Mouse (Mus musculus): ENCODE data around the gene H6pd. TPM values are rescaled to one million over a fixed set of nuclear protein-coding genes. Genes with fewer than 3 reads are reported as not detected.
A peak's percentile ranks its signal among the peaks of the same experiment; 100 is the strongest.

H6pd gene
- total RNA-seq, 2 experiments from 2014 or later, result 13.7 to 17.0 TPM

DNA sequence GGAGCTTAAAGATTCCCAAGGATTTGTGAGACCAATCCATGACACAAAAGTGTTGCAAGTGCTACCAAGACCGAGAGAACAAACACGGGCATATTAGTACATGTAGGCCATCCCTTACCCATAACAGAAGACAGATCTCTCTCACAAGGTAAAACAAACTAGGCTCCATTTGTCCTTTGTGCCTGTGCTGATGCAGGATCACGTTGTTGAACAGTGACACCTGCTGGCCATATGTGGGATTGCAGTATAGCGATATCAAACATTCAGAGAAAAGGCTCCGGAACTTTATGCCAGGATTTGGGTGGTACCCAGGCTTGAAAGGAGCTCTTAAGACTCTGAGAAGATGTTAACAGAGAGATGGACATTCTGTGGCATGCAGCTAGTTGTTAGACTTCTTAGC is 50.3 kb downstream of the H6pd start:
- peak; percentile 78 to 84 for DNase-seq (ENCODE audit: extremely low spot score in 1 of 2, low spot score in 2 of 2)
- intact Hi-C loops (cut with DNase I), result loop anchor here (1.0 to 5.0 kb wide), 3 partner anchors 101 to 206 kb away; no protein-coding TSS in a partner anchor

DNA sequence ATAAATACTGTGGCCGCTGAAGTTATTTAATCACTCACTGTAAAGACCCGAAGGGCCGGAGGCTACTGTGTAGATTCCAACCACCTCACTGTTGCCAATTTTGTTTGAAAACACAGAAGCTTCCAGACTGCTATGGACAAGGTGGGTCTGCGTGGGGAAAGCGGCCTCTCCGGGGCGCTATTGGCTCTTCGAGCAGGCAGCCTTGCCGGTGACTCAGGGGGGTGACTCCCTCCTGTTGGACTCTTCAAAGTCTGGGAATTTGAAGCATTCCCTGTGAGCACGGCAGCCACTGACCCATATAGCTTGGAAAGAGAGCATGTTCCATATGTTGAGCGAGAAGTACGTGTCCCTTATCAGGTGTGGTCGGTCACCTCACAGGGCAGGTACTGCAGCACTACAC is 52.8 kb downstream of the H6pd start:
- no peak for DNase-seq (ENCODE audit: extremely low spot score in 1 of 2, low spot score in 2 of 2)
- intact Hi-C loops (cut with DNase I), result loop anchor here (5.0 kb wide), 2 partner anchors 99 to 204 kb away; no protein-coding TSS in a partner anchor

DNA sequence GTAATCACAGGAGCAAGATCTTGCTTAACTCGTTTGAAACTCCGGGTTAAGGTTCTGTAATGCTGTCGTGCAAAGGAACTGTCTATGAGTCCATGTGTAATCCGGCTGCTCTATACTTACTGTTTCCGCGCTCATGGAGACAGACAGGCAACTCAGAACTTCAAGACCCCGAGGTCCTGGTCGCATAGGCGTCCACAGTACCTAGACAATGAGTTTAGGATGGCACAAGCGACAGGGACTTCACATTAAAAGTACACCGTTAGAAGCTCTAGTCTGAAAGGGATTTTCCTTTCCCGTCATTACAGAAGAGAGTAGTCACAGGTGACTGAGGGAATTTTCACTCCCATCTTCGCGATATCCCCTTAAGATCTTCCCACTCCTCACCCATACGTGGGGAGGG is 53.2 kb downstream of the H6pd start:
- no peak for DNase-seq (ENCODE audit: extremely low spot score in 1 of 2, low spot score in 2 of 2)
- intact Hi-C loops (cut with DNase I), result loop anchor here (5.0 kb wide), 2 partner anchors 98 to 203 kb away; no protein-coding TSS in a partner anchor

DNA sequence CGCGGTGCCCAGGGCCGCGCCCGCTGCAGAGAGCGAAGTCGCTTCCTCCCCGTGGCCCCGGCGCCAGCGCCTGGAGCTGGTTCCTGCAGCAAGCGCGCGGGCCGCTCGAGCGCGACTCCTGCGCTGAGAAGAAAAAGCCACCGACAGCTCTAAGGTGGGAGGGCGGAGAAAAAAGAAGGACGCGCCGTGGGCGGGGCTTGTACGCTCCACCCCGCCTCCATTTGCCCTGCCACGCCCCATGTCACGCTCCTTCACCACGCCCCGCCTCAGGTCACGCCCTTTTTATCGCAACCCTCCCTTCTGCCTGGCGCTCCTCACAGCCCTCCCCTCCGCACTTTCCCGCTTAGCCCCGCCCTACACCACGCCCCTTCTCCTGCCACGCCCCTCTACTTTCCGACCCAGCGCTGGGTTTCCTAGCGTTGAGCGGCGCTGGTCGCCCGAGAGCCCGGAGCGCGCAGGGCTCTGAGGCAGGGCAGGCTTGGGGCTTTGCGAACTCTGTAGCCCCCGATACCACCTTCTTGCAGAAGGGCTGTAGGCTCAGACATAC is 53.9 kb downstream of the H6pd start, which contains the start of gene Spsb1:
TSS of gene Spsb1 (minus strand) at position 151 of the 547 bp plus-strand sequence.
- DNase-seq (ENCODE audit: extremely low spot score in 1 of 2, low spot score in 2 of 2), result peak; percentile 93 to 96
- intact Hi-C loops (cut with DNase I), result loop anchor here (5.0 kb wide), 3 partner anchors 38 to 203 kb away; no protein-coding TSS in a partner anchor

DNA sequence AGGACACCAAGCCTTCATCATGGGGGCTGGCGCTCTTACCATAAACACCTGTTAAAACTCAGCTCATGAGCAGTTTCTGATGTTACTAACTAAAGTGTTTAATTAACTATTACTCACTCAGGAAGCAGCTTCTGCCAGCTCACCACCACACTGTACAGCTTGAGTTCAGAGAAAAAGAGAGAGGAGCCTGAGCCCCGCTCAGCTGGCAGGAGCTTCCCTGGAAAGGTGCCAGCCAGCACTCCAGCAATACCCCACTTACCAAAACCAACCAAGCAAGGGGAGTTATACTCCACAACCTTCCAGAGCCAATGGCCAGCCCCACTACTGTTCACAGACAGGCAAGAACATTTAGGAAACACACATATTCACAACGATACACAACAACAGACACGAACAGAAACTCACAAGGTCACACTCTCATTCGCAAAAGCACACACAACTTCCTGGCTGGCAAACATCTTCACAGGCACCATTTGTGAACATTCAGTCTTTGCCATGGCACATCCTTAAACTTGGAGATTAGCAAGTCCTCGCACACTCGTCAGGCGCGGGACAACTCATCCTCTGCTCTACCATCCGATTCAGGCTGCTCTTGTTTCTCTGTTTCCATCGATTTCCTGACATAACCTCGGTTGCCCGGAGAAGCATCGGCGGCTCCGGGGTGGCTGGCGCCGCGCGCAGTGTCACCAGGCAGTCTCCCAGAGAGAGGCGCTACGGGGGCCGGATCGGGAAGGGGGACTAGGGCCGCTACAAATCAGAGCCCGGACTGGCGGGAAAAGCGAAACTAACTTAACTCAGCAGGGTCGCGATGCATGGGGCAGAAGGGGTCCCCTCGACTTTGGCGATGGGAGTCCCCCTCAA is 55.0 kb downstream of the H6pd start:
- DNase-seq (ENCODE audit: extremely low spot score in 1 of 2, low spot score in 2 of 2), result peak; percentile 60 to 81
- intact Hi-C loops (cut with DNase I), result loop anchor here (5.0 kb wide), 1 partner anchor 37 kb away; no protein-coding TSS in a partner anchor

DNA sequence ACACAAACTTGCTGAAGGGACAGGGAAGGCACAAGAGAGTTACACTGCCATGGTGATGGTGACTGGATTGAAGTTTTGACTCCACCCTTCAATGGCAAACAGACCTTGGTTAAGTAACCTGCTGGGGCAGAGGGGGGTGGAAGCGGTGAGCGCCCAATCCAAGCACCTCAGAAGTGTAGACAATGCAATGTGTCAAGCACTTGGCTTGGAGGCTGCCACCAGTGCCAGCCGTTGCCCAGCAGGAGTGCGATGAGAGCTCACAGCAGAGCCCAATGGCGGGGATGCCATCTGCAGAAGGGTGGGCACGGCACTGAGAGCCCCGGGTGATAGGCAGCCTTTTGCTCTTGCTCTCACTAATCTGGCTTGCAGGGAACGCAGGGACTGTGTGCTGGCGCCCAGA is 56.6 kb downstream of the H6pd start:
- no peak for DNase-seq (ENCODE audit: extremely low spot score in 1 of 2, low spot score in 2 of 2)
- intact Hi-C loops (cut with DNase I), result loop anchor here (5.0 kb wide), 1 partner anchor 35 kb away; no protein-coding TSS in a partner anchor

DNA sequence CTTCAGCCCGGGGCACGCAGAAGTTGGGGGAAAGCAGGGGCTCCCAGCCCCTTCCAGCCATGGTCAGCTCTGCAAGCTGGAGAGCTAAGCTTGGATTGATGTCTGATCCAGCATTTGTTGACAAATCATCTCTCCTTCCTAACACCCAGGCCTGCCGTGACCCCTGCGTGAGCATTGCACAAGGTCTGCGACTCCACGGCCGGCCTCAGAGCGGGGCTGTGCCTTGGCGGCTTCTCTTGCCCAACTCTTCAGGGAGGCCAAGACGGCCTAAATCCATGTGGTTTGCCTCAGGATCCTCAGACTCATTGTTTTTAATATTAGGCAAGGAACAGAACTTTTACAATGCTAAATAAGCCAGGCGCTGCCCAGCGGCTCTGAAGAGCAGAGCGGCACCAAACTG is 57.6 kb downstream of the H6pd start:
- intact Hi-C loops (cut with DNase I), result loop anchor here (5.0 kb wide), 1 partner anchor 34 kb away; no protein-coding TSS in a partner anchor
- no peak for DNase-seq (ENCODE audit: extremely low spot score in 1 of 2, low spot score in 2 of 2)

DNA sequence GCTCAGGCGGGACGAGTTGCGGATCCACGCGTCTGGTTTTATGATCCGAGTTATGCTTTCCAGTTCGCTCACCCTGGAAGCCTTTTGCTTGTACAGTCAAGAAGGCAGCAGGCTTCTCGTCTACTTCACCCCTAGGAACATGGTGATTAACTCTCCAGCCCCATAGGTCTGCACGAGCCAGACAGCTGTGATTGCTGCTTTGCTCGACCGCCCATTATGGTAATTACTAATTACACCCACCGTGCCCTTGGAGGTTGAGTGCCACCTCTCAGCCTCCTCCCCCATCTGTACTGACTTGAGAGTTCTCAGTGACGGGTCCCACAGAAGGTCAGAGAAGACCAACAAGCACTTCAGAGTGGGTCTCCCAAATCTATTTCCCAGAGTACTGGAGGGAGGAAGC is 59.1 kb downstream of the H6pd start:
- intact Hi-C loops (cut with DNase I), result loop anchor here (5.0 kb wide), 1 partner anchor 32 kb away; no protein-coding TSS in a partner anchor
- DNase-seq (ENCODE audit: extremely low spot score in 1 of 2, low spot score in 2 of 2), result no peak

DNA sequence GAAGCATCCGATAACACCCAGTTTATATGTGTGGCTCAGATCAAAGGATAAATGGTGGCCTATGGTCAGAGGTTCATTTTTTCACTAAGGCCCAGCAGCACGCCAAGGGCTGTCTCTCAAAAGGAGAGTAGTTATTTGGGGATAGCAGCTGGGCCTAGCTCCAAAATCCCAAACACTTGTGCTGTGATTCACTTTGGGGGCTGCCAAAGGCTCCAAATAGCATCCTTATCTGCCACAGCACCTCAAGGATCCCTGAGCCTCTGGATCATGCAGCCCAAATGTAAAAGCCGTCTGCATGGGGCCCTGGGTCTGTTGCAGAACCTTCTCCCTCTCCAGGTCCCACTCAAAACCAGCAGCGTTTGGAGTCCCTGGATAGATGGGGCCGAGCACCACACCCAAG is 60.7 kb downstream of the H6pd start:
- intact Hi-C loops (cut with DNase I), result no loop called here

DNA sequence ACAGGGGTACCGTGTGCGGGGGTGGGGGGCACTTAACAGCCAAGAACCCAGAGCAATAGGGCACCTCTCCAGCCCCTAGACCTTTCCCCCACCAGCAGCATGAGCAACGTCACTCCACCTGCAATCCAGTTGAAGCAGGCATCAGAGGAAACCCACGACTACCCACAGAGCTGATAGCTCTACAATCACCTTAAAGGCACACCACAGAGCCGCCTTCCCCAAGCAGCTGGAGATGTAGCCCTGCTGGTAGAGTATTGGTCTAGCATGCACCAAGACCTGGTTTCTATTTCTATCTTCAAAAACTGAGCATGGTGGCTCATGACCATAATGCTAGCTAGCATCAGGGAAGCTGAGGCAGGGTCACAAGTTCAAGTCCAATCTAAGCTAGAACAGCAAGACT is 61.4 kb downstream of the H6pd start:
- no peak for DNase-seq (ENCODE audit: extremely low spot score in 1 of 2, low spot score in 2 of 2)
- intact Hi-C loops (cut with DNase I), result no loop called here

More for the DNA sequence above, 60.7 kb downstream of the H6pd start:
- DNase-seq (ENCODE audit: extremely low spot score in 1 of 2, low spot score in 2 of 2), result no peak

DNA sequence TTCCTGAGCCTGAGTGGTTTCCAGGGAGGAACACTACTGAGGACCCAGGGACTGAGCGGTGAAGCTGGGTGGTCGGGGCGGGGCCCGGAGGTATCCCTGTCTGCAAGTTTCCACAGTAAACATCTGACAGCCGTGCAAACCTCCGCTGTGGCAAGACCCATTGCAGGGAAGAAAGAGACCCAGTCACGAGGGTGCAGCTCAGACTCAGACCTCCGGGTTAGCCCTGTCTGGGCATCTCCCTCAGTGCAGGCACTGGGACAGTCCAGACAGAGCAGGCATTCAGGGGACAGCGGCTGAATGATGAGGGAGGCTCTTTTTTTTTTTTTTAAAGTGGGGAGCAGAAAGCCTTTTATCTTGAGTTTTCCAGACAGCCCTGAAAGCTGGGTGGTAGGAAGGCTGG is 63.6 kb downstream of the H6pd start:
- peak in 1 of 2 experiments; percentile 46 for DNase-seq (ENCODE audit: extremely low spot score in 1 of 2, low spot score in 2 of 2)
- intact Hi-C loops (cut with DNase I), result no loop called here

DNA sequence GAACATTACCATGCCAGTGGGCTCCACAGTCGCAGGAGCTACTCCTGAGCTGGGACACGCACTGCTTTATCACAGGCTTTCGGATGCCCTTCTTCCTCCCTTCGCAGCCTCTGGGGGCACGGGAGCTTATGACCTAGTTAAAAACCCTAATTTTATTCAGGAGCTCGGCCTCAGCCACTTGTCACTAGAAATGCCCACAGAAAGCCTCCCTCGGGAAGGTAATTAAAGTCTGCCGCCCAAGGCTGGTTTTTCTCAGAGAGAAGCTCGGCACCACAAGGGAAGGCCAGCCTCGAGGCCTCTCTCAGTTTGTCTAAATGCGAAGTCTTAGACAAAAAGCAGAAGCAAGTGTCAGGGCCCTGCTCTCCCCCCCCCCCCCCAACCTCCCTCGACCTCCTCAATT is 64.6 kb downstream of the H6pd start:
- intact Hi-C loops (cut with DNase I), result no loop called here

DNA sequence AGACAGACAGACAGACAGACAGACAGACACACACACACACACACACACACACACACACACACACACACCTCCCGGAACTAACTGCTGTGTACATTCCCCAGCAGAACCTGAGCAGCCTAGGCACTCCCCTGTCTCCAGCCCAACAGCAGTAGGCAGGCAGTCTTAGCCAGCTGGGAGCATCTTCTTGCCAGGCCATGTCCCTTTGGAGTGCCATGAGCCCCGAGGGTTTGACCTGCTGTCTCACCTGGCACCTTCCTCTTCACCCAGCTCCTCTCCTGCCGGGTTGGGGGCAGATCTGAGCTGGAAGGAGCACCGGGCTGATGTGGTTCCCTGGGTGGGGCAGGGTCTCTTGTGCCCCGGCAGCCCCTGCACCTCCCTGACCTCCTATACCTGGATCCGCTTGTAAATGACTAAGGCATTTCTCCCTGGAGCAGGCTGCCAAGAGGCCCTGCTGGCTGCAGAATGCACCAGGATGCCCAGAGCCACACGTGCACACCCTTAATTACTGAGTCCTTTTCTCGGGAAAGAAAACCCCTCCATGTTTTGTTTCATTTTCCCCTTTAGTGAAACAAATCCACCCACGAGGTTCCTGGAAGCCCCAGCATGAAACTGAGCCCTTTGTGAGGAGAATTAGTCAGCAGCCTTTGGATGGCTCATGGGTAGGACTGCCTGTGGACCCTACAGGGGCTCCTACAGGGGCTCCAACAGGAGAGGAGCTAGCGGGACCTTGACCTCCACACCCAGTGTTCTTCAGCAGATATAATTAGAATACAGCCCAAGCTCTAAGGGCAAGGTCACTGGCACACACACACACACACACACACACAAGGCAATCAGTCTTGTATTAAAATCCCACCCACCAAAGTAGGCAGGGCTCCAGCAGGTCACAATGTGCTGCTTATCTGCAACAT is 65.7 kb downstream of the H6pd start:
- no peak for DNase-seq (ENCODE audit: extremely low spot score in 1 of 2, low spot score in 2 of 2)
- intact Hi-C loops (cut with DNase I), result no loop called here

More for the DNA sequence above, 64.6 kb downstream of the H6pd start:
- DNase-seq (ENCODE audit: extremely low spot score in 1 of 2, low spot score in 2 of 2), result no peak

DNA sequence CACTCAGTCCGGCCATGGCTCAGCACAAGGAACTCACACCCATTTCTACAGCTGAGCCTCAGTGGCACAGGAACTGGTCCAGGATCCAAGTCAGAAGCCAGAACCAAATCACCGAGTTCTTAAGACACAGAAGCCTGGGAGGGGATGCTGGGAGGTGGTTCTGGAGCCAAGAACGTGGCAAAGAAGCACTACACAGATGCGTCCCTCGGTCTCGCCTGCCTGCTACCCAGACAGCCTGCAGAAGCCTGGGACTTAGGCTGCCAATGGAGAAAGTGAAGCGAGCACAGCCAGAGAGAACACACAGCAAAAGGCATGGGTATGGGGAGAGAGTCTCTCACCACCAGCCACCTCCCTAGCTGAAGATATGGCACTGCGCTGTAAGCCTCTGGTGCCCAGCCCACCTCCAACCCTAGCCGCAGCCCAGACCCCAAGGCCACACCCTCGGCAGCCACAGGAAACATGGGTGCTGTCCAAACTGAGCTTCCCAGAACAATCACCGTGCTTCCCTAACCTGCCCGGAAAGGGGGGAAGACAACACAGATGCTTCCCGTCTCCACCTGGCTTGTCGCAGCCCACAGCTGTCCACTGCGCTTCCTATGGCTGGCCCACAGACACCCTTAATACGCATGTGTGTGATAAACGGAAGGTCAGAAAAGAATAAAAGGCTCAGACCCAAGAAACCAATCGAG is 67.6 kb downstream of the H6pd start:
- DNase-seq (ENCODE audit: extremely low spot score in 1 of 2, low spot score in 2 of 2), result peak in 1 of 2 experiments; percentile 72
- intact Hi-C loops (cut with DNase I), result no loop called here

DNA sequence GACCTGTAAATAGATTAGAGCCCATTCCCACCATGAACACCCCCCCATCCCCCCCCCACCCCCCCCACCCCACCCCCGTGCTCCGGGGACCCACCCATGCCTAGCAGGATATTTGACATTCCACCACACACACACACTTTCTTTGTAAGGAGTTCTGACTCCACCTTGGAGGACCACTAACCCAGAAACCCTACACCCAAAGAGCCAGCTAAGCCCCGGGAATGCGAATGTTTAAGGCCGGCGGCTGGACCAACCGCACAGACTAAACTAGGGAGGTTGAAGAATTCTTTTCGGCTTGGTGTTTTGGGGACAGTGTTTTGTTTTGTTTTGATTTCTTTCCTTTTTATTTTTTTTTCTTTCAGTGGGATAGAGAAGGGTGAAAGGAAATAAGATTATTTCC is 70.1 kb downstream of the H6pd start:
- DNase-seq (ENCODE audit: extremely low spot score in 1 of 2, low spot score in 2 of 2), result no peak
- intact Hi-C loops (cut with DNase I), result no loop called here

DNA sequence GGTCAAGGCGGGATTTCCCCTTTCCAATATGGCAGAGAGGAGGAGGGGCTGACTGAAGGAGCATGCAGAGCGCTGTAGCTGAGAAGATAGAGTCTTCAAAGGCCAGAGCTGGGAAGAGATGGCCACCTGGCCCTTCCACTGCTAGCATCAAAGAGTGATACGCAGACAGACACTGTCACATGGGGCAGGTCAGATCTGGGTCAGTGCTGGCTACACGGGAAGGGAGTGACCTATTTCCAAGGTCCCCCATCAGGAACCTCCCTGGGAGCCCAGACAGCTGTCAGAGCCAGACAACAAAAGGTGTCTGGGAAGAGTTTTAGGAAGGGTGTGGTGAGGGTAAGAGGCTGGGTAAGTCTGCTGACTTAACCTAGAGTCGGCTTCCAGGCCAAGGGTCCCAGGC is 71.9 kb downstream of the H6pd start:
- DNase-seq (ENCODE audit: extremely low spot score in 1 of 2, low spot score in 2 of 2), result peak in 1 of 2 experiments; percentile 74
- intact Hi-C loops (cut with DNase I), result no loop called here

DNA sequence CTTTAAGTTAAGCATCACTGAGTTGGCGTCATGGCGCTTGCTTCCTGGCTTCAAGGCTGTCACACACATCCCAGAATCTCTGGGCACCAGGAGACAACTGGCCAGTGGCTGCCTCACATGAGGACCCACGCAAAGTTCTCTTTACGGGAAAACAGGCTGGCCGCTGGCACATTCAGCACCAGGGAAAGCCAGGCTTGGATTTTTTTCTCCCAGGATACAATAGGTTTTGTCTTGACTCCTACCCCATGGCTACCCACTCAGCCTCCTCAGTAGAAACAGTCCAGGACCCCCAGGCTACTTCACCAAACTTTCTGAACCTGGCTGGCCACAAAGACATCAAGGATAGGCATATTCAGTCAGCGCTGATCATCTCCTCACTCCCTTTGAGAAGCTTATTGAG is 73.4 kb downstream of the H6pd start:
- no peak for DNase-seq (ENCODE audit: extremely low spot score in 1 of 2, low spot score in 2 of 2)
- intact Hi-C loops (cut with DNase I), result no loop called here

DNA sequence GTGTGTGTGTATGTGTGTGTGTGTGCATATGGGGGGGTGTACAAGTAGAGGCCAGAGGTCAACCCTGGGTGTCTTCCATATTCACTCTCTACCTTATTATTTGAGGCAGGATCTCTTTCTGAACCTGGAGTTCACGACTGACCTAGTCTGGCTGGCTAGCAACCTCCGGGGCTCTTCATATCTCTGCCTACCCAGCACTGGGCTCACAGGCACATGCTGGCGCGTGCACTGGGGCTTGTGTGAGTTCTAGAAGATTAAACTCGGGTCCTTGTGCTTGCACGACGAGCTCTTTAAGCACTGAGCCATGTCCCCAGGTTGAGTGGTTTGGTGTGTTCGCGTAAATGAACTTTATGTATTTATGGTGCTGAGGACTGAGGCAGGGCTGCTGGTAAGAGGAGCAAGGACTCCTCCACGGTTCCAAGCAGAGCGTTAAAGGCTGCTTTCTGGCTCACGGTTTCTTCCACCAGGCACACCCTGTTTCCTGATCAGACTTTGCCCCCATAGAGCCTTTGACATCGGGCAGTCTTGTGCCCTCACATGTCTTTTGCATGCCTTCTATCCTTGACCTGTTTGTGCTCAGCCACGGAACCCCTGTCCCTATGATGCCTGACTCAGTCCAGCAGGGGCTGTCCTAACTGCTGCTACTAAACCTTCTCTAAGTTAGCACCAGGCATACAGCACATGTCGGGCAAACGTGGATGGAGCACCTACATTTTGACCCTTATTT is 75.1 kb downstream of the H6pd start:
- intact Hi-C loops (cut with DNase I), result no loop called here

More for the DNA sequence above, 75.1 kb downstream of the H6pd start:
- no peak for DNase-seq (ENCODE audit: extremely low spot score in 1 of 2, low spot score in 2 of 2)

Data from left cerebral cortex, postnatal 10 days (tissue).